Mouse (Mus musculus) liver, postnatal 0 days (tissue): ENCODE data around the gene Gtf2h3. TPM values are rescaled to one million over a fixed set of nuclear protein-coding genes. Genes with fewer than 3 reads are reported as not detected.
A peak's percentile ranks its signal among the peaks of the same experiment; 100 is the strongest.
"Not testable (repeated sequence)": the region's sequence is repeated elsewhere in the genome, so short reads cannot be mapped to it uniquely, and the experiment has no call there.

ENCODE experiments used
- ATAC-seq: fragments of 200-750 bp; cut with Nextera tagmentation; 2 replicates; pipeline ENCODE4 v1.8.0; 2017; ENCODE audit warnings: mild to moderate bottlenecking, moderate library complexity
- DNase-seq: peaks from one replicate; pipeline ENCODE4 v3.0.0-alpha.2; 2016
- H3K27ac ChIP-seq: fragments of 300-500 bp; sonication (generic); 2 replicates; pipeline ENCODE4 v1.5.1; 2014; ENCODE audit warnings: antibody characterized with exemption, moderate library complexity, mild to moderate bottlenecking, low read depth
- H3K27me3 ChIP-seq: fragments of 300-500 bp; sonication (generic); 2 replicates; pipeline ENCODE4 v1.6.1; 2014; ENCODE audit warnings: low read length, control low read depth, mixed read lengths; ENCODE audit not compliant: insufficient read depth
- H3K36me3 ChIP-seq: fragments of 300-500 bp; sonication (generic); replicated peaks from 2 replicates; pipeline ENCODE4 v1.6.1; 2014; ENCODE audit warnings: mild to moderate bottlenecking, control low read depth, low read length, moderate library complexity, mixed read lengths; ENCODE audit not compliant: insufficient read depth
- H3K4me1 ChIP-seq: fragments of 300-500 bp; sonication (generic); 2 replicates; pipeline ENCODE4 v1.6.1; 2014; ENCODE audit warnings: antibody characterized with exemption, mild to moderate bottlenecking, control low read depth; ENCODE audit not compliant: insufficient read depth
- H3K4me2 ChIP-seq: fragments of 300-500 bp; sonication (generic); 2 replicates; pipeline ENCODE4 v1.6.1; 2014; ENCODE audit warnings: low read depth, mild to moderate bottlenecking, low read length, moderate library complexity, mixed read lengths
- H3K4me3 ChIP-seq: fragments of 300-500 bp; sonication (generic); 2 replicates; pipeline ENCODE4 v1.5.1; 2014; ENCODE audit warnings: low read depth, low read length
- H3K9ac ChIP-seq: fragments of 300-500 bp; sonication (generic); replicated peaks from 2 replicates; pipeline ENCODE4 v1.6.1; 2014; ENCODE audit warnings: mild to moderate bottlenecking, moderate library complexity
- H3K9me3 ChIP-seq: fragments of 300-500 bp; sonication (generic); 2 replicates; pipeline ENCODE4 v1.6.1; 2016; ENCODE audit warnings: mild to moderate bottlenecking, control low read depth, low read length, mixed read lengths
- CTCF ChIP-seq: sonication (generic); IDR thresholded peaks from 2 replicates; pipeline ENCODE4 v1.5.1; 2016; ENCODE audit warnings: antibody characterized with exemption, low read depth
- EP300 ChIP-seq: IDR thresholded peaks from 2 replicates; pipeline ENCODE4 v1.6.1; 2016; ENCODE audit warnings: antibody characterized with exemption, low read depth, mild to moderate bottlenecking
- WGBS: fragments of 180-500 bp; shearing (Covaris S2); extraction: QIAGEN DNeasy Blood & Tissue Kit; methylation state at CpG from one replicate; pipeline ENCODE4 v1.1.7; 2014; ENCODE audit not compliant: insufficient replicate concordance; 5-methylcytosine and 5-hydroxymethylcytosine counted together
- polyA plus RNA-seq: library from polyadenylated mRNA; unstranded; fragments of >200 nt; fragmentation: Nextera tagmentation; extraction: Ambion mirVana; gene quantifications from 2 replicates; pipeline ENCODE4 v1.2.1, GENCODE M21; 2015

The Gtf2h3 gene
- polyA plus RNA-seq, 1 experiment from 2014 or later = 14.7 TPM

- 8% methylated on average over 11 of the region's 11 CpGs for WGBS
- Histone ChIP-seq H3K4me2 (peak overlapping the region; percentile 84), H3K27me3 (no peaks in the 10 kb centered on the region), H3K27ac (peak overlapping the region; percentile 69; the same call in 1 of the 2 replicates), H3K9me3 (no peaks in the 10 kb centered on the region), H3K36me3 (peaks cover 5% of the 10 kb centered on the region), H3K9ac (peak overlapping the region; percentile 87), H3K4me1 (peaks cover 19% of the 10 kb centered on the region), H3K4me3 (peak overlapping the region; percentile 88)
- ATAC-seq = no peak
- DNase-seq = no peak
- TF ChIP-seq CTCF = no peak
- TF ChIP-seq EP300 = no peak
These were observed 50.7 kb downstream of the Gtf2h3 start for GRCm38 (mm10) chr5:124629641-124630040.

DNA sequence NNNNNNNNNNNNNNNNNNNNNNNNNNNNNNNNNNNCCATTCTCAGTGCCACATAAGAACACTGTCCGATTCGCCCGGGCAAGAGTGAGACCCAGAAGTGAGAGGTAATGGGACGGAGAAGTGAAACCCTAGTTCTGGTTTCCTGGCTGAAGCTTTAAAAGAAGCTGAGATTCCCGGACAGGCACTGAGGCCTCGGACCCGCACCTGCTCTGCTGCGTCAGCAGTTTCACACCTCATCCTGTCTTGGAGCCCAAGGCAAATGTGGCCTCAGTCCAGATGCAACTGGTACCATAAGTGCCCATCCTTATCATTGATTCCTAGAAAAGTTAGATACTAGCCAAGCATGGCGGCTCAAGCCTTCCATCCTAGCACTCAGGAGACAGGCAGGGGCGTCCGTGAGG is 52.7 kb downstream of the Gtf2h3 start:
- 77% methylated on average over 8 of the region's 11 CpGs for WGBS
- no peak for ATAC-seq
- TF ChIP-seq CTCF (no peak), EP300 (no peak)

DNA sequence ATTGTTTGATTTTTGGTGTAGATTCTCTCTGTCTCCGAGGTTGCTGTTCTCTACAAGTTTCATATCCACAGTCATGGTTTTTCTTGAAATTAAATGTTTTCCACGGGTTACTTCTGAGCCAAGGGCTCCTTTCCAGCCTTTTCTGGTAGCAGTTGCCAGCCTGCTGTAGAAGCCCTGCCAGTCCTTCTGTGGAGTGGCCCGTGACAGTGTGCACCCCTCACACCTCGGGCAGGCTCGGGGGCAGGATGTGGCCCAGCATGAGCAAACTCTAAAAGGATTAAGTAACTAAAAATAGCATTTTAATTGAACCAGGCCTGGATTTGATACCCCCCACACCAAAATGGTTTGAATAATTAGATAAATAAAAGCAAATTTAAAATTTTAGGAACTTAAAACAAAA is 53.5 kb downstream of the Gtf2h3 start:
- TF ChIP-seq EP300 (no peak), CTCF (no peak)
- Histone ChIP-seq H3K36me3 (peaks cover 26% of the 10 kb centered on the region), H3K4me3 (no peak overlapping the region), H3K4me2 (no peak overlapping the region), H3K4me1 (peaks cover 19% of the 10 kb centered on the region), H3K9ac (no peak overlapping the region), H3K27ac (no peak overlapping the region), H3K27me3 (no peaks in the 10 kb centered on the region), H3K9me3 (no peaks in the 10 kb centered on the region)
- 68% methylated on average over 5 of the region's 5 CpGs for WGBS
- DNase-seq = no peak
- no peak for ATAC-seq

More for the DNA sequence above, 52.7 kb downstream of the Gtf2h3 start:
- DNase-seq = no peak
- Histone ChIP-seq H3K9ac (no peak overlapping the region), H3K27me3 (no peaks in the 10 kb centered on the region), H3K27ac (no peak overlapping the region), H3K4me1 (peaks cover 19% of the 10 kb centered on the region), H3K36me3 (peaks cover 19% of the 10 kb centered on the region), H3K9me3 (no peaks in the 10 kb centered on the region), H3K4me3 (no peak overlapping the region), H3K4me2 (no peak overlapping the region)

GRCm38 (mm10) chr5:124633425-124633824 is 54.5 kb downstream of the Gtf2h3 start:
- peaks cover 32% of the 10 kb centered on the region for H3K36me3 ChIP-seq
- no peaks in the 10 kb centered on the region for H3K27me3 ChIP-seq
- H3K4me2 ChIP-seq = no peak overlapping the region
- no peaks in the 10 kb centered on the region for H3K9me3 ChIP-seq
- no peak overlapping the region for H3K27ac ChIP-seq
- H3K9ac ChIP-seq = no peak overlapping the region
- DNase-seq (no peak), ATAC-seq (no peak)
- no peak overlapping the region for H3K4me3 ChIP-seq
- 41% methylated on average over 2 of the region's 2 CpGs for WGBS
- H3K4me1 ChIP-seq = peaks cover 13% of the 10 kb centered on the region
- TF ChIP-seq CTCF = no peak
- TF ChIP-seq EP300 = 0 out of 2 replicates have a peak, but pooled peaks have one; percentile 34

DNA sequence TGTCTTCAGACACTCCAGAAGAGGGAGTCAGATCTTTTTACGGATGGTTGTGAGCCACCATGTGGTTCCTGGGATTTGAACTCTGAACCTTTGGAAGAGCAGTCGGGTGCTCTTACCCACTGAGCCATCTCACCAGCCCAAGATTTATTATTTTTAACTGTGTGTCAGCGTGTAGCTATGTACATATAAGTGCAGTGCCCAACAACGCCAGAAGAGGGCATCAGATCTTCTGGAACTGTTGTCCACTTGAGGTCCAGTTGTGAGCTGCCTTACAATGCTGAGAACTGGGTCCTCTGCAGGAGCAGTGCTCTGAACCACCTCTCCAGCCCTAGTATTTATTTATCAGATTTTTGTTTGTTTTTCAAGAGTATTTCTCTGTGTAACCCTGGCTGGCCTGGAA is 56.1 kb downstream of the Gtf2h3 start:
- ATAC-seq, H3K9me3 ChIP-seq, H3K9ac ChIP-seq, DNase-seq, H3K4me2 ChIP-seq, H3K27ac ChIP-seq, H3K4me3 ChIP-seq, H3K4me1 ChIP-seq, H3K27me3 ChIP-seq: not testable (repeated sequence)
- H3K36me3 ChIP-seq = peaks cover 48% of the 10 kb centered on the region
- 81% methylated on average over 4 of the region's 4 CpGs for WGBS
- peak; percentile 43 for TF ChIP-seq CTCF

DNA sequence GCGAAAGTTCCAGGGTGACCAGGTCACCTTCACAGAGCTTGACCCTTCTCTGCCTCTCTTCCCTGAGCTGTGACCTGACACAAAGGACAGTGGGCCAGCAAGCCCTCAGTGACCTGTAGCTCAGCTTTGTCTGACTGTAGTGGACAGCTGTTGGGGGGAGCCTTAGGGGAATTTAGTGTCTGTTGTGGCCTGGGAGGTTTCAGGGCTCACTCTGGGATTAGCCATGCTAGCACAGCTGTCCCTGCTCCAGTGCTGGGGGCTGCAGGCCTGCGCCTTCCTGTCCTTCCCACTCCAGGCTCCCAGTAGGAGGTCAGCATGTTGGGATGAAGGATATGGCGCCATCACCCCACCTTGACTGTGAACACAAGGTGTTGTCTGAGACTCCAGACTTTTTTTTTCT is 57.2 kb downstream of the Gtf2h3 start:
- H3K4me1 ChIP-seq = no peaks in the 10 kb centered on the region
- no peak overlapping the region for H3K27ac ChIP-seq
- ATAC-seq (no peak), DNase-seq (no peak)
- no peaks in the 10 kb centered on the region for H3K9me3 ChIP-seq
- no peak overlapping the region for H3K4me3 ChIP-seq
- no peak overlapping the region for H3K4me2 ChIP-seq
- H3K36me3 ChIP-seq = peaks cover 53% of the 10 kb centered on the region
- WGBS = 84% methylated on average over 3 of the region's 3 CpGs
- H3K9ac ChIP-seq = no peak overlapping the region
- TF ChIP-seq CTCF (no peak), EP300 (no peak)
- no peaks in the 10 kb centered on the region for H3K27me3 ChIP-seq

GRCm38 (mm10) chr5:124636694-124637093 is 57.8 kb downstream of the Gtf2h3 start:
- Histone ChIP-seq H3K9ac (no peak overlapping the region), H3K4me1 (no peaks in the 10 kb centered on the region), H3K27me3 (no peaks in the 10 kb centered on the region), H3K9me3 (no peaks in the 10 kb centered on the region), H3K27ac (no peak overlapping the region), H3K36me3 (peaks cover 59% of the 10 kb centered on the region), H3K4me2 (no peak overlapping the region), H3K4me3 (no peak overlapping the region)
- DNase-seq (no peak), ATAC-seq (no peak)
- 92% methylated on average over 4 of the region's 4 CpGs for WGBS
- TF ChIP-seq EP300 (no peak), CTCF (no peak)
